Mouse (Mus musculus) central nervous system, embryonic 11.5 days (tissue): ENCODE results near the gene Vmn2r3. TPM values are rescaled to one million over a fixed set of nuclear protein-coding genes. Genes with fewer than 3 reads are reported as not detected.

Experiments
- polyA plus RNA-seq: library from polyadenylated mRNA; depleted of rRNA; stranded (reverse); fragments of >200 nt; gene quantifications from 2 replicates; pipeline ENCODE4 v1.2.3, GENCODE M21; 2012; rRNA removed

The Vmn2r3 gene
- polyA plus RNA-seq, result not detected in 2 replicates

GRCm38 (mm10) chr3:64289609-64290008, at the start of gene Vmn2r3:
Gene Vmn2r3, minus strand, starts transcription at chr3:64289709.

Other genes with a start within 250 kb of the Vmn2r3 start
- 0.12 and 0.24 TPM in 2 replicates for gene Vmn2r1, start 208.2 kb downstream of the Vmn2r3 start, polyA plus RNA-seq
- gene Vmn2r2, start 147.8 kb downstream of the Vmn2r3 start, polyA plus RNA-seq, result not detected in 2 replicates
- gene Vmn2r4, start 125.7 kb upstream of the Vmn2r3 start, polyA plus RNA-seq, result not detected in 2 replicates
- not detected in 2 replicates for gene Vmn2r5, start 220.1 kb upstream of the Vmn2r3 start, polyA plus RNA-seq